Mouse (Mus musculus) neural tube, embryonic 15.5 days (tissue): ENCODE results near the gene Tbcd. TPM values are rescaled to one million over a fixed set of nuclear protein-coding genes. Genes with fewer than 3 reads are reported as not detected.
"Not testable (repeated sequence)": the region's sequence is repeated elsewhere in the genome, so short reads cannot be mapped to it uniquely, and the experiment has no call there.

ENCODE experiments used
- ATAC-seq: fragments of 200-750 bp; cut with Nextera tagmentation; 2 replicates; pipeline ENCODE4 v1.8.0; 2017; ENCODE audit warnings: mild to moderate bottlenecking, moderate TSS enrichment, moderate library complexity; ENCODE audit not compliant: low FRiP score
- H3K27ac ChIP-seq: fragments of 300-500 bp; sonication (generic); replicated peaks from 2 replicates; pipeline ENCODE4 v1.5.1; 2015; ENCODE audit warnings: mild to moderate bottlenecking, inconsistent platforms
- H3K27me3 ChIP-seq: fragments of 300-500 bp; sonication (generic); replicated peaks from 2 replicates; pipeline ENCODE4 v1.6.1; 2015; ENCODE audit warnings: inconsistent platforms
- H3K36me3 ChIP-seq: fragments of 300-500 bp; sonication (generic); 2 replicates; pipeline ENCODE4 v1.6.1; 2015; ENCODE audit warnings: inconsistent platforms
- H3K4me1 ChIP-seq: fragments of 300-500 bp; sonication (generic); 2 replicates; pipeline ENCODE4 v1.6.1; 2015; ENCODE audit warnings: inconsistent platforms
- H3K4me2 ChIP-seq: fragments of 300-500 bp; sonication (generic); 2 replicates; pipeline ENCODE4 v1.6.1; 2015; ENCODE audit warnings: inconsistent platforms, mild to moderate bottlenecking, moderate library complexity
- H3K4me3 ChIP-seq: fragments of 300-500 bp; sonication (generic); replicated peaks from 2 replicates; pipeline ENCODE4 v1.5.1; 2015; ENCODE audit warnings: mild to moderate bottlenecking, inconsistent platforms
- H3K9ac ChIP-seq: fragments of 300-500 bp; sonication (generic); replicated peaks from 2 replicates; pipeline ENCODE4 v1.6.1; 2015; ENCODE audit warnings: mild to moderate bottlenecking, inconsistent platforms
- H3K9me3 ChIP-seq: fragments of 300-500 bp; sonication (generic); replicated peaks from 2 replicates; pipeline ENCODE4 v1.6.1; 2016; ENCODE audit warnings: inconsistent platforms
- WGBS: fragments of 180-500 bp; shearing (Covaris S2); methylation state at CpG from one replicate; pipeline ENCODE4 v1.1.7; 2015; ENCODE audit warnings: mixed read lengths; 5-methylcytosine and 5-hydroxymethylcytosine counted together
- polyA plus RNA-seq: library from polyadenylated mRNA; unstranded; fragments of >200 nt; fragmentation: Nextera tagmentation; extraction: Ambion mirVana; gene quantifications from 2 replicates; pipeline ENCODE4 v1.2.1, GENCODE M21; 2015

The Tbcd gene
- polyA plus RNA-seq, 1 experiment from 2014 or later: 56.8 TPM

GRCm38 (mm10) chr11:121650668-121651067 is 198.9 kb downstream of the Tbcd start:
- Histone ChIP-seq H3K4me1 (no peaks in the 10 kb centered on the region), H3K4me3 (no peak overlapping the region), H3K27ac (no peak overlapping the region), H3K36me3 (no peaks in the 10 kb centered on the region; the same call in 1 of the 2 replicates), H3K9me3 (no peaks in the 10 kb centered on the region), H3K4me2 (no peak overlapping the region), H3K27me3 (no peaks in the 10 kb centered on the region), H3K9ac (no peak overlapping the region)
- WGBS: 88% methylated on average over 11 of the region's 11 CpGs
- ATAC-seq: no peak

DNA sequence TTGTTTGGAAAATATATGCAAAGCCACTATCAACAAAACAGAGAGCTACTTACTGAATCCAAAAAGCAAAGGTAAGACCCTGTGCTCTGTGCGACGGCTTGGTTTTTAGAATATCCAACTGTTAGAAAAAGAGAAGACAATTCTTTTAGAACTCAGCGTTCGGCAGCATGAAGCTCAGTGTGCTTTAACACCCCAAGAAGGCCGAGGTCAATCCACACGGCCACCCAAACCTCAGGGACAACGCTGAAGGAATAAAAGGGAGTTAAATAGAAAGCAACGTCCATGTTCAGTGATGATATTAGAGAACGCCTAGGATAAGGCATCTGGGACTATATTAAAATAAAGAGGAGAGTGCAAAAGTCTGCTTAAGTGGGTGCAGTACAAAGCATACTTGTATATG is 199.8 kb downstream of the Tbcd start:
- H3K9ac ChIP-seq: no peak overlapping the region
- 95% methylated on average over 9 of the region's 9 CpGs for WGBS
- H3K4me2 ChIP-seq: no peak overlapping the region
- H3K27ac ChIP-seq: no peak overlapping the region
- no peaks in the 10 kb centered on the region for H3K27me3 ChIP-seq
- no peaks in the 10 kb centered on the region for H3K4me1 ChIP-seq
- H3K4me3 ChIP-seq: no peak overlapping the region
- H3K36me3 ChIP-seq: no peaks in the 10 kb centered on the region; the same call in 1 of the 2 replicates
- no peak for ATAC-seq
- H3K9me3 ChIP-seq: no peaks in the 10 kb centered on the region

GRCm38 (mm10) chr11:121651983-121652382 is 200.2 kb downstream of the Tbcd start:
- Histone ChIP-seq H3K36me3 (no peaks in the 10 kb centered on the region; the same call in 1 of the 2 replicates), H3K4me2 (no peak overlapping the region), H3K4me3 (no peak overlapping the region), H3K27me3 (no peaks in the 10 kb centered on the region), H3K4me1 (no peaks in the 10 kb centered on the region), H3K9ac (no peak overlapping the region), H3K9me3 (no peaks in the 10 kb centered on the region), H3K27ac (no peak overlapping the region)
- 93% methylated on average over 5 of the region's 5 CpGs for WGBS
- ATAC-seq: no peak

- Histone ChIP-seq H3K9ac (no peak overlapping the region), H3K27me3 (no peaks in the 10 kb centered on the region), H3K27ac (no peak overlapping the region), H3K4me1 (no peaks in the 10 kb centered on the region), H3K4me3 (no peak overlapping the region), H3K4me2 (no peak overlapping the region), H3K9me3 (no peaks in the 10 kb centered on the region), H3K36me3 (no peaks in the 10 kb centered on the region; the same call in 1 of the 2 replicates)
- no peak for ATAC-seq
- WGBS: 51% methylated on average over 10 of the region's 10 CpGs
Observed at GRCm38 (mm10) chr11:121652547-121653305, 201.0 kb downstream of the Tbcd start.

- no peaks in the 10 kb centered on the region for H3K4me1 ChIP-seq
- no peak for ATAC-seq
- H3K9ac ChIP-seq: no peak overlapping the region
- no peaks in the 10 kb centered on the region for H3K9me3 ChIP-seq
- no peak overlapping the region for H3K4me2 ChIP-seq
- H3K27ac ChIP-seq: no peak overlapping the region
- no peaks in the 10 kb centered on the region; the same call in 1 of the 2 replicates for H3K36me3 ChIP-seq
- H3K27me3 ChIP-seq: no peaks in the 10 kb centered on the region
- WGBS: 67% methylated on average over 4 of the region's 4 CpGs
- H3K4me3 ChIP-seq: no peak overlapping the region
Observed at GRCm38 (mm10) chr11:121653631-121654030, 201.9 kb downstream of the Tbcd start.

DNA sequence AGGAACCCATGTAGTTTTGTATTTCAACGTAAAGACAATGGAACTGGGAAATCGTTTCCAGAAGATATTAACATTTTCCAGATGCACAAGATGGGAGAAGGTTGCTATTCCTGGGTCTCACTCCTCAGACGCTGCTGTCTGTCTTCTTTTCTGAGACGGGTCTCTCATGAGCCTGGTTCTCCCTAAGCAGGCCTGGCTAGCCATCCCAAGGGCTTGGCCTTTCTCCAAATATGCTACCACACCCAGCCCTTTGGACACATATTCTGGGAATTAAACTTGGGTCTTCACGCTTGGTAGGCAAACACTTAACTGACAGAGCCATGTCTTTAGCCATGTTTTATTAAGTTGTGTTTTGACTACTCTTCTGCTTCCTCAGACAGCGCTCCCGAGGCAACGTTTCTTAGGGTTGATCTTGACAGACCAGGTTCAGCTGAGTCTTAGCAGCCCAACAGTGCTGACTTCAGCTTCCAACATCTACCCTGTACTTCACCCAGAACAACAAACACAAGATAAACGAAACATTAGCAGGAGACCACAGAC is 202.7 kb downstream of the Tbcd start:
- ATAC-seq: no peak
- H3K27me3 ChIP-seq: no peaks in the 10 kb centered on the region
- H3K4me2 ChIP-seq: no peak overlapping the region
- no peak overlapping the region for H3K9ac ChIP-seq
- H3K4me3 ChIP-seq: no peak overlapping the region
- H3K4me1 ChIP-seq: no peaks in the 10 kb centered on the region
- H3K27ac ChIP-seq: no peak overlapping the region
- no peaks in the 10 kb centered on the region; the same call in 1 of the 2 replicates for H3K36me3 ChIP-seq
- no peaks in the 10 kb centered on the region for H3K9me3 ChIP-seq
- 85% methylated on average over 9 of the region's 9 CpGs for WGBS

DNA sequence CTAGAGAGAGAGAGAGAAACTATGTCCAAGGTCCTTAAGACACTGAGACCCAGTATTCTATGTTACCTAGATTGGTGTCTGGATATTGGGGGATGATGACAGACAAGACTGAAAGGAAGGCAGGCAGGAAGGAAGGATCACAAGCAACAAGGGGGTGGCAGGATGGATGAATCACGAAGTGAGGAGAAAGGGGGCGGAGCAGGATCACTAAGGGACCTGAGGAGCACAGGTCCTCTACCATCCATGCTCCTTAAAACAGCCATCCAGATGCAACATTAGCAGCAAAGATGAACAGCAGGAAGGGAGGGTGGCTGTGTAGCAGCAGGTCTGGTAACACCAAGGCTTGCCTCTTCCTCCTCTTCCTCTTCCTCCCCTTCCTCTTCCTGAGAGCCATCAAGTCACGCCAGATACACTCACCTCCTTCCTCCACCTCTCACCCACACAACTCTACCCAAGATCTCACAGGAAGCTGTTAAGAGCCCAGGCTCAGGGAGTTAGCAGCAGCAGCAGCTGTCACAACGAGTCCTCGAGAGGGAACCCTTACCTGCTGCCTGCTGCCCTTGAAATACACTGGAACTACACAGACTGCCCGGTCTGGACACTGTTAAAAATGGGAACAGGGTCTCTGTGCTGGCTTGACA is 203.5 kb downstream of the Tbcd start:
- H3K4me2 ChIP-seq: no peak overlapping the region
- no peaks in the 10 kb centered on the region; the same call in 1 of the 2 replicates for H3K36me3 ChIP-seq
- H3K9me3 ChIP-seq: no peaks in the 10 kb centered on the region
- WGBS: 90% methylated on average over 6 of the region's 6 CpGs
- H3K27me3 ChIP-seq: no peaks in the 10 kb centered on the region
- no peak overlapping the region for H3K4me3 ChIP-seq
- no peaks in the 10 kb centered on the region for H3K4me1 ChIP-seq
- no peak overlapping the region for H3K9ac ChIP-seq
- no peak overlapping the region for H3K27ac ChIP-seq
- no peak for ATAC-seq

- Histone ChIP-seq H3K4me2 (no peak overlapping the region), H3K9me3 (no peaks in the 10 kb centered on the region), H3K4me3 (no peak overlapping the region), H3K27me3 (no peaks in the 10 kb centered on the region), H3K4me1 (no peaks in the 10 kb centered on the region), H3K9ac (no peak overlapping the region), H3K27ac (no peak overlapping the region), H3K36me3 (no peaks in the 10 kb centered on the region)
- no peak for ATAC-seq
- 89% methylated on average over 6 of the region's 6 CpGs for WGBS
Observed at GRCm38 (mm10) chr11:121655807-121656511, 204.2 kb downstream of the Tbcd start.

- H3K4me2 ChIP-seq: no peak overlapping the region
- H3K9me3 ChIP-seq: no peaks in the 10 kb centered on the region
- H3K36me3 ChIP-seq: 0 out of 2 replicates have a peak, but pooled peaks cover 3% of the 10 kb centered on the region
- no peaks in the 10 kb centered on the region for H3K27me3 ChIP-seq
- H3K9ac ChIP-seq: no peak overlapping the region
- no peak overlapping the region for H3K27ac ChIP-seq
- H3K4me1 ChIP-seq: no peaks in the 10 kb centered on the region
- no peak overlapping the region for H3K4me3 ChIP-seq
- 52% methylated on average over 1 of the region's 1 CpGs for WGBS
- ATAC-seq: no peak
Observed at GRCm38 (mm10) chr11:121658151-121658550, 206.4 kb downstream of the Tbcd start.

DNA sequence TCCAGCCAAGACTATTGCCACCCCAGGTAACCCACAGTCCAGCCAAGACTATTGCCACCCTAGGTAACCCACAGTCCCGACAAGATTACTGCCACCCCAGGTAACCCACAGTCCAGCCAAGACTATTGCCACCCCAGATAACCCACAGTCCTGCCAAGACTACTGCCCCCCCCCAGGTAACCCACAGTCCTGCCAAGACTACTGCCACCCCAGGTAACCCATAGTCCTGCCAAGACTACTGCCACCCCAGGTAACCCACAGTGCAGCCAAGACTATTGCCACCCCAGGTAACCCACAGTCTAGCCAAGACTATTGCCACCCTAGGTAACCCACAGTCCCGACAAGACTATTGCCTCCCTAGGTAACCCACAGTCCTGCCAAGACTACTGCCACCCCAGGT is 208.9 kb downstream of the Tbcd start:
- H3K4me2 ChIP-seq, H3K9ac ChIP-seq, H3K4me3 ChIP-seq, H3K27ac ChIP-seq, ATAC-seq, H3K4me1 ChIP-seq, H3K27me3 ChIP-seq, H3K9me3 ChIP-seq, H3K36me3 ChIP-seq: not testable (repeated sequence)
- 100% methylated on average over 2 of the region's 2 CpGs for whole genome bisulfite sequencing

DNA sequence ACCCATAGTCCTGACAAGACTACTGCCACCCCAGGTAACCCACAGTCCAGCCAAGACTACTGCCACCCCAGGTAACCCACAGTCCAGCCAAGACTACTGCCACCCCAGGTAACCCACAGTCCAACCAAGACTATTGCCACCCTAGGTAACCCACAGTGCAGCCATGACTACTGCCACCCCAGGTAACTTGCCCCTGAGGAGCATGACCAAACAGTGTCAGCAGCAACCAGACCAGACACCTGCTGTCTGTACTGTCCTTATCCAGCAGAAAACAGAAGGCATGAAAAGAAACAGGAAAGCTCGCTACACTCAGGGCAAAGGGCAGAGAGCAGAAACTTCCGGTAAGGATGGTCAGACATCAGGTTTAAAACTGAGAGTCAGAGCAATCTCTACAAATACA is 209.4 kb downstream of the Tbcd start:
- Histone ChIP-seq H3K27me3 (no peaks in the 10 kb centered on the region), H3K36me3 (0 out of 2 replicates have a peak, but pooled peaks cover 3% of the 10 kb centered on the region), H3K4me1 (no peaks in the 10 kb centered on the region), H3K4me3 (no peak overlapping the region), H3K9ac (no peak overlapping the region), H3K9me3 (no peaks in the 10 kb centered on the region), H3K27ac (no peak overlapping the region), H3K4me2 (no peak overlapping the region)
- 94% methylated on average over 2 of the region's 2 CpGs for WGBS
- no peak for ATAC-seq
